Mouse (Mus musculus) layer of hippocampus, adult 11-12 months (tissue): ENCODE results near the gene Adipoq.
"Not testable (repeated sequence)": the region's sequence is repeated elsewhere in the genome, so short reads cannot be mapped to it uniquely, and the experiment has no call there.

Source experiments
- DNase-seq: peaks from one replicate; pipeline ENCODE4 v3.0.0; 2022; ENCODE audit warnings: low spot score

Gene Adipoq

DNA sequence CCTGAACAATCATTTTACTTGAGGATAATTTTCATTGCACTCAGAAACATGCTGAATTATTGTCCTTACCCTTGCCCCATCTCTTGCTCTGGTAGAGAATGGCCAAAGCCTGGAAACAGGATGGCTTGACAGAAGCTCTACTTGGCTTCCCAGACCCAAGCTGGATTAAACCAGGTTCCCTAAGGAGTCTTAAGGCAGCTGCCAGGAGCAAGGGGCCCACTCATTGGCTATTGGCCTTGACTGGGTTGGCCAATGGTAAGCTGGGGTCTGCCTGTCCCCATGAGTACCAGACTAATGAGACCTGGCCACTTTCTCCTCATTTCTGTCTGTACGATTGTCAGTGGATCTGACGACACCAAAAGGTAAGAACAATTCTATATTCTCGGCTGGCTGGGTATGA, at the start of gene Adipoq:
Gene Adipoq, plus strand, starts transcription at position 257 of the 400 bp plus-strand sequence.
- DNase-seq: no peak

DNA sequence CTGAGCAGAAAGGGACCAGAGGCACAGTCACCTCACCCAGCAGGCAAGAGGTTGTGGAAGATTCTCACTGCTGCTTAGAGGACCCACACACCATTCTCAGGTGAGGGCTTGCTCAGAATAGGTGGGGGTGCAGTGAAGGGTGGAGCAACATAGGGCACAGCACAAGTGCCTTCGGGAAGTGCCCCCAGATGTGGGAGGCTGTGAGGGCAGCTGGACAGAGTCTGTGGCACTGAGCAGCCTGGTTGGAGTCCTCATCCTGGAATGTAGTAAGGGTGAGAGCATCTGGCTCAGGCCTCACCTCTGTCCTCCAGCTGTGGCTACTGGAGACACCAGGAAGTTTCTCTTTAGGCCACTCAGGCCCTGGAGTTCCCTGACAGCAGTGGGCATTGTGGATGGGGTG, 49.5 kb upstream of the Adipoq start:
- DNase-seq: not testable (repeated sequence)

DNA sequence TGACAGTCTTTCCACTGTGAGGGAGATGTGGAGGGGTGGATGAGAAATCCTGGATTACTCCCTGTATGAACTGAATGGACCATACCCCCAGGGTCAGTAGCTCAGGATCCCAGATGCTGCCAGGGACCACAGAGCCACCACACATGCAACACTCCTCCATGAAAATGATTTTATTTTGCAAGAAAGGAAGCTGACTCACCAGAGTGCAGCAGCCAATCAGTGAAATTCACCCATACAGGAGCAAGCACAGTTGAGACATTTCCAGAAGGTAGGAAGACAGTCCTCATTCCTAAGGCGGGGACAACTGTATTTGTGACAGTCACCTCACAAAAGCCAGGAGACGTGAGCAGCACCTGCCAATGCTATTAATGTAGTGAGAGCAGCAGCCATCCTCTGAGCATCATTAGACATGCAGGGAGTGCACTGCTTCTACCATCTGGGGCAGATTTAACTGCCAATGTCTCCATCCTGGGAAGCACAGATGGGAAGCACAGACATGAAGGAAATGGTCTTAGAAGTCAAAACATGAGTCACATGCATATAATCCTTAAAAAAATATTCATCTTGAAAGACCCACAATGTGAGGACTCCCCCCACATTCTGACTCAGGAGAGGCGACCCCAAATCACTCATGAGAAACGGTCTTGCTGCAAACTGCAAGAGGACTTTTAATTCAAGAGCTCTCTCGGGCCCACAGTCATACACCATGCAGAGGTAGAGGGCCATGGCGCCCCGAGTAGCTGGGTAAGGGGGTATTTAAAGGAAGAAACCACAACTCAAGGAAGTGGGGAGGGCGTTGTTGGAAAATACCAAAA, 48.8 kb upstream of the Adipoq start:
- peak; percentile 41 for DNase-seq

GRCm38 (mm10) chr16:23098105-23098452, 48.3 kb upstream of the Adipoq start:
- not testable (repeated sequence) for DNase-seq

DNA sequence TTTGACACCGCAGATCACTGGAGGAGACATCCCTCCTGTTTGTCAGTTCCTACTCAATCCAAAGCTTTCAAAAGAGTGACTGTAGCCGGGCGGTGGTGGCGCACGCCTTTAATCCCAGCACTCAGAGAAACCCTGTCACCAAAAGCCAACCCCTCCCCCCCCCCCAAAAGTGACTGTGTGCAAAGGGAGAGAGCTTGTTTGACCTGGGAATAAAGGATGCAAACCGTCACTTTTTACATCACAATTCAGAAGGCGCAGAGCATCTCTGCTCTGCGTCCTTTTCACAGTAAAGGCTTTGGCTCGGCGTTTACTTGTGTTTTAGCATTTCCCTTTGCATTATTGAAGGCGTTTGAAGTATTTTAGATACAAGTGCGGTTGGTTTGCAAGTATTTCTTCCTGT, 46.7 kb upstream of the Adipoq start:
- DNase-seq: no peak

DNA sequence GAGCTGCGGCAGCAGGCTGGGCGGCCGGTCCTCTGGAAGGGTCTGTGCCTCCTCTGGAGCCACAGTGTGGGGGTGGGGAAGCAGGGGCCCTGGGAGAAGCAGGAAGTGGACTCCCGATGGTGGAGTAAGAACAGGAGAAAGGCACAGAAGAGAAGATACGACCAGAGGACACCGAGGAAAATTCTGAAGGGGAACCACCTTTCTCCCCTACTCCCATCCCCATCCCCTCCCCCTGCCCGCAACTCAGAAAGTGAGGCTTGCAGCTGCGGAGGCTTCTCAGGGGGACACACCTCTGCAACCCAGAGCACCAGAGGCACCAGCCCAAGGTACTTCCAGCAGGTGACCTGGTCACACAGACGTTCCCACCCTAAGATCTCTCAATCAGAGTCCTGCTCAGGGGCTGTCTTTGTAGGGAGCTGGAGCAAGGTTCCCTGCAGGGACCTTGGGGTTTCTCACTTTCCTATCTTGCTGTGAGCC, 46.2 kb upstream of the Adipoq start:
- no peak for DNase-seq

DNA sequence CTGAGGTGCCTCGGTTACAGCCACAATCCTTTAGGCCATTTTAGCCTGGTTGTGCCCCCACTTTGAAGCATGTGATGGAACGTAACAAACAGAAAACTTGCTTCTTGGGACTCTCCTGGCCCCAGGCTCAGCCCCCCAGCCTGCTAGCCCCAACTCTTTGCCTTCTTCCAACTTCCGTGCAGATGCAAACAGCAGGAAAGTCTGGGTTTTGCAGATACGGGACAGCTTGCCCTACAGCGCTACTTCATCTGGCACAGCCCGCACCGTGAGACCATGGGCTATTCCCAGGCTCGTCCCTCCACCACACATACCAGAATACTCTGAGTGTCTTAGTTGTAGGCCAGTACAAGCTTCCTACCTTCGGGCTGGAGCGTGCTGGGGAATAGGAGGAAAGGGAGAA, 45.7 kb upstream of the Adipoq start:
- no peak for DNase-seq

DNA sequence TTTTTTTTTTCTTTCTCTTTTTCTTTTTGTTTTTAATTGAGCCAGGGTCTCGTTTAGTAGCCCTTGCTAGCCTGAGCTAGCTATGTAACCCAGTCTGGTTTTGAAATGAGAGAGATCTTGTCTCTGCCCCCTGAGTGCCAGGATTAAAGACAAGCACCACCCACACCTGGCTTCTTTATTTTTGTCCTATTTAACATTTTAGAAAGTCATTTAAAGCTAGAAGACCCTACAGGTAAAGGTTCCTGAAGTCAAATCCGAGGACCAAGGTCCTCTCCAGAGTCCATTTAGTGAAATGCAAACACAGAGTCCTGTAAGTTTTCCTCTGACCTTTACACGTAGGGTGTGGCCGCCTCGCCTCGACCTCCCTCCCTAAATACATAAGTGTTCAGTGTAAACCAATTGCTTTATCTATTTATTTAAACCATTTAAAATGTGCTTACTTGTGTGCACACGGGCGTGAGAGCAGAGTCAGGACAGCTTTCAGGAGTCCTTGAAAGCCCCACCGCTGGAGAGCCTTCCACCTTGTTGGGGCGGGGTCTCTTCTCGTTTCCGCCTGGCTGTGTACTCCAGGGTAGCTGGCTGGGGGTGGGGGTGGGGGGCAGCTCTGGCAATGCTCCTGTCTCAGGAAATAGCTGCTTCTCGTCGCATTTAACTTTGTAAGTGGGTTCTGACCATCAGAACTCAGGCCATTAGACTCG, 43.8 kb upstream of the Adipoq start:
- no peak for DNase-seq

DNA sequence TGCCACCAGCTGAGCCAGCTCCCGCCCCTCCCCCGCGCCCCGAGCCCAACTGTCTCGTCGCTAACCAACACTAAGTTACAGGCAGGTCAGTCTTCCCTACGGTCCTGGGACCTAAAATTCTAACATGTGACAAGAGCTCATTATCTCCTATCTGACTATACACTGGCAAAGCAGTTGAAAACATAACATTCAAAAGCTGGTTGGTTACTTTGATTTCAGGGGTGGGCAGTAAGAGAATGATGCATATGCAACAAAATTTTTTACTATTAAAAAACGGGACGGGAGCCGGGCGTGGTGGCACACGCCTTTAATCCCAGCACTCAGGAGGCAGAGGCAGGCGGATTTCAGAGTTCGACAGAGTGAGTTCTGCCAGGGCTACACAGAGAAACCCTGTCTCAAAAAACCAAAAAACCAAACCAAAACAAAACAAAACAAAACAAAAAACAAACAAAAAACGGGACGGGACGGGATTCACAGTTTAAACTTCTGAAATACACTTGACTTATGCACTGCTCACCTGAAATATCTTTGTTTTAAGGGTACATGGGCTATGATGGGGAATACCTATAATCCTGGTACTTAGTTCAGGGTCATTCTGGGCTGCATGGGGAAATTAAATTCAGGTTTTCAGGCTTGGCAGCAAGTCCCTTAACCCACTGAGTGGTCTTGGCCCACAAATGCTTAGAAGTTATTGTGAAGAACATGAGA, 43.1 kb upstream of the Adipoq start:
- DNase-seq: no peak

- no peak for DNase-seq
Measured at GRCm38 (mm10) chr16:23103841-23104240, 42.5 kb upstream of the Adipoq start.

- DNase-seq: no peak
Measured at GRCm38 (mm10) chr16:23106121-23106520, 40.2 kb upstream of the Adipoq start.

GRCm38 (mm10) chr16:23107231-23107942, 38.9 kb upstream of the Adipoq start, which contains the start of gene Eif4a2:
Gene Eif4a2, plus strand, starts transcription at chr16:23107444.
- peak; percentile 90 for DNase-seq

DNA sequence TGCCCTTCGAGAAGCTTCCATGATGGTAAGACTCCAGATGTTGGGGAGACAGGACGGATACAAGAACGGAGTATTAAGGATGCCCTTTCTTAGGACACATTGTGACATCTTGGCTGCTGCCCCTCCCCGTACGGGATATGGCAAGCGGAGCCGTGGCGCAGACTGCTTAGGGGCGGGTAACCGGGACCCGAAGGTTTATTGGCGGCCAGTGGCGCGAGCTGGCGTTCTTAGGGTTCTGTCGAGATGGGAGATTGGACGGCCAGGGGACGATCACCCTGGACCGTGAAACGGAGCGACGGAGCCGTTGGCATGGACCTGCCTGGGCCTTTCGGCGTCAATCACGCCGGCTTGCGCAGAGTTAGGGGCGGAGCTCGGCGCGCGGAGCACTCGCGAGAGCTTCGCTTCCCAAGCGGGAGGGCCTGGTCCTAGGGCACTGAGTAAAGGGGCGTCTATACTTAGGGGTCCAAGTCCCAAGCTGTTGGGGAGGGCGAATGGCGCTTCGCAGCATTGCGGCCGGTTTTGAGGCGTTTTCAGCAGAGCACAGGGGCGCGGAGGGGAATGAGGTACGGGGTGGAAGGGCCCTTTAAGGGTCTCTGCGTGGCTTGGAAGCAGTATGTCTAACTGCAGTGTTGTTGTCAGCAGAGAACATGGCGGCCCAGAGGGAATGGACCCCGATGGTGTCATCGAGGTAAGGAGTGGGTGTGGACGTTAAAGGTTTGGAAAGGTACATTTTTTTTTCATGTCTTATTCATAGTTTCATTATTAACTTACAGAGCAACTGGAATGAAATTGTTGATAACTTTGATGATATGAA, 38.2 kb upstream of the Adipoq start:
- peak; percentile 80 for DNase-seq

DNA sequence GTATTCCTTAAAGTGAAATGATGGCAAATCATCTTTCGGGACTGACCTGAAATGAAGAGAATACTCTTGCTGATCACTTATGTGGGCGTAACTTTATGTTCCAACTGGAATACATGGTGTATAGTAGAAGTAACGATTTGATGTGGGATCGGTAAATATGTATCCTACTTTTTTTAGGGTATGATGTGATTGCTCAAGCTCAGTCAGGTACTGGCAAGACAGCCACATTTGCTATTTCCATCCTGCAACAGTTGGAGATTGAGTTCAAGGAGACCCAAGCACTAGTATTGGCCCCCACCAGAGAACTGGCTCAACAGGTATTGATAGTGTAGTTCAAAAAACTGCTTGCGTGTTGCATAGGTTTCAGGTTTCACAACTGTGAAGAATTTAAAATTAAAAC, 37.4 kb upstream of the Adipoq start:
- DNase-seq: no peak

DNA sequence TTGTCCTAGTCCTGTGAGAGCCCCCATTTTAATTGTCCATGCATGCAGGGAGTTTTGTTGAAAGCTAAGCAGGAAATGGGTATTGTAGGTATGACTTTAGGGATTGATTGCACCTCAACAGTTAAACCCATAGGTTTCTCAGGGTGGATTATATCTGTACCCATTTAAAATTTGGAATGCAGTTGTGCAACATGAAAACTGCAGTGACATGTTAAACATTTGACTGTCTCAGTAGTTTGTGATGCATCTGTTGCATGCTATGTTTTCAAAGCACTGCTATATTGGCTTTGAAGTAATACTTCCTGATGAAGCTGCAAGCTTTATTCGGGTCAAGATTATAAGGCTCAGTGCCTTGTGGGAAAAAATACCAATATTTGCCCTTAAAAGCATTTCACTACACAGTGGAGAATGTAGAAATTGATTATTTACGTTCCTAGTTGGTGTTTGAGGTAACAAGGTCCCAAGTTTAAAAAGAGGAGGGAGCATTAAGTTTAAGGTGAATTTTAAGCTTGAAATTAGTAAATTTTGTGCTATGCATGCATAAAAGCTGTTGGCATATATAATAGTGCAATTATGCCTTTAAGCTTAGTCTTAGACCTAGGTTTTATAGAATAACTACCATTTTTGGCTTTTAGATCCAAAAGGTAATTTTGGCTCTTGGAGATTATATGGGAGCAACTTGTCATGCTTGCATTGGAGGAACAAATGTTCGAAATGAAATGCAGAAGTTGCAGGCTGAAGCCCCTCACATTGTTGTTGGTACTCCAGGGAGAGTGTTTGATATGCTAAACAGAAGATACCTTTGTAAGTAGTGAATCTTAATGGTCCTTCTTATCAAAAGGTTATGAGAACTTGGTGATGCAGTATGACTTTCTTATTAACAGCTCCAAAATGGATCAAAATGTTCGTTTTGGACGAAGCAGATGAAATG, 36.7 kb upstream of the Adipoq start:
- no peak for DNase-seq

DNA sequence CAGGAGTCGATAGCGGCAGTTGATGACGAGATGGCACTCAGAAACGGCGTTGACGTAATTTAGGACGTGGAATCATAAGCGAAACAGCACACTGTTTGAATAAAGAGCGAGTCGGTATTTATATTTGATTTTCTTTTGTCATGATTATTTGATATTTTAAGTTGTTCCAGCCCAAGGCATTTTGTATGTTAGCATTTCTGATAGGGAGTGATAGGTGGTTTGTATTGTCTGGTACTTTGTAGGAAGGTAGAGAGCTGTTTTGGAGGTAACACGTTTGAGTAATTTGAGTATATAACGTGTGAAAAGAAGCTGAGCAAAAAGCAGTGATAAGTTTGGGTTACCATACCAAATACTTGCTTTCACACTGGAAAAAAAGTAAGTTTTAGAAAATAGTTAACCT, 34.0 kb upstream of the Adipoq start:
- no peak for DNase-seq

GRCm38 (mm10) chr16:23112861-23113435, 33.4 kb upstream of the Adipoq start:
- no peak for DNase-seq

- DNase-seq: no peak
Measured at GRCm38 (mm10) chr16:23113903-23114302, 32.4 kb upstream of the Adipoq start.

- DNase-seq: no peak
Measured at GRCm38 (mm10) chr16:23114339-23115171, 31.8 kb upstream of the Adipoq start.
